Mouse (Mus musculus) heart, postnatal 0 days (tissue): ENCODE measurements around the gene Olfr578.

Experiments
- CTCF ChIP-seq: IDR thresholded peaks from 2 replicates; pipeline ENCODE4 v1.5.1; 2016; ENCODE audit warnings: antibody characterized with exemption, control low read depth, low read depth
- EP300 ChIP-seq: IDR thresholded peaks from 2 replicates; pipeline ENCODE4 v1.6.1; 2016; ENCODE audit warnings: antibody characterized with exemption, low read depth

DNA sequence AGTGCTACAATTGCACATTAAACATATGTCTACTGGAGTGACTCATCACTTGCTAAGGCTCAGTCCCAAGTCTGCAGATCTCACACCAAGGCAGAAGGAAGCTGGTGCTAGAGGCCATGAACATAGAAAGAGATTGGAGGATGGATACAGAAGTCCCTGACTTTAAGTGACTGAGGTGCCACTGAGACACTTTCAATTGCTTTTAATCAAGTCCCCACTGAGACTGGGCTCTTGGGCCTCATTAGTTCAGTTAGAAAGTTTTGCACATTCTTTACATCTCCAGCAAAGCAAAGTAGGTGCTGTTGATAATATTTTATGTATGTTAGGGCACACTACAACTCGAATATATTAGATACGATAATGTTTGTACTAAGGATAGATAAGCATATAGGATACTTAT is 13.3 kb downstream of the Olfr578 start, which contains the start of gene Olfr577:
- no peak for TF ChIP-seq CTCF
- no peak for TF ChIP-seq EP300
